Mouse (Mus musculus) CH12.LX (cell line): ENCODE measurements at regions not wholly inside any gene's neighbourhood (a gene's known extent, or its start where the extent isn't known, plus 50 kb on each side); places are given as distances from the start of the nearest gene placed in this dataset.
A peak's percentile ranks its signal among the peaks of the same experiment; 100 is the strongest.

Experiments
- DNase-seq: peaks from one replicate; pipeline ENCODE4 v3.0.0-alpha.2; 2013; ENCODE audit errors: extremely low read depth
- H3K27ac ChIP-seq: 2 replicates; pipeline ENCODE4 v1.5.1; 2012; ENCODE audit warnings: low read depth, mild to moderate bottlenecking, control low read depth, moderate library complexity; ENCODE audit not compliant: insufficient read depth
- H3K27me3 ChIP-seq: replicated peaks from 2 replicates; pipeline ENCODE3; 2012; ENCODE audit warnings: inconsistent platforms
- H3K36me3 ChIP-seq, 2 experiments: replicated peaks in 1 of 2; 2 replicates each; pipeline versions ENCODE3 to v1.6.1; 2012; ENCODE audit warnings: inconsistent platforms in 1 of 2, low read length in 1 of 2, mild to moderate bottlenecking in 1 of 2, mixed read lengths in 1 of 2, moderate library complexity in 1 of 2; ENCODE audit not compliant: control insufficient read depth in 1 of 2, insufficient read depth in 1 of 2
- H3K4me1 ChIP-seq, 2 experiments: 2 replicates each; pipeline ENCODE4 v1.6.1; 2012; ENCODE audit warnings: inconsistent platforms in 1 of 2, moderate library complexity in 1 of 2; ENCODE audit not compliant: insufficient read depth in 2 of 2, control insufficient read depth in 1 of 2
- H3K4me2 ChIP-seq: 2 replicates; pipeline ENCODE4 v1.6.1; 2012; ENCODE audit warnings: low read depth, mild to moderate bottlenecking, control low read depth; ENCODE audit not compliant: poor library complexity, insufficient read depth, severe bottlenecking
- H3K4me3 ChIP-seq, 3 experiments: fragments of 150-350 bp in 1 of 3; sonication (generic) in 1 of 3; replicated peaks in 1 of 3; 2 replicates each; pipeline versions ENCODE3 to v1.5.1; 2011 to 2012; ENCODE audit warnings: low read depth in 2 of 3, low read length in 2 of 3, mild to moderate bottlenecking in 2 of 3, moderate library complexity in 2 of 3, control low read depth in 1 of 3, improper control_type of control experiment in 1 of 3, inconsistent platforms in 1 of 3, mixed read lengths in 1 of 3; ENCODE audit not compliant: poor library complexity in 1 of 3
- H3K79me2 ChIP-seq: replicated peaks from 2 replicates; pipeline ENCODE4 v1.6.1; 2012; ENCODE audit warnings: mild to moderate bottlenecking, moderate library complexity; ENCODE audit not compliant: control insufficient read depth, poor library complexity, insufficient read depth, severe bottlenecking; ENCODE audit errors: extremely low read depth
- H3K9ac ChIP-seq: 2 replicates; pipeline ENCODE4 v1.6.1; 2012; ENCODE audit warnings: low read depth, mild to moderate bottlenecking, control low read depth, moderate library complexity; ENCODE audit not compliant: insufficient read depth
- H3K9me3 ChIP-seq: replicated peaks from 2 replicates; pipeline ENCODE3; 2012; ENCODE audit warnings: low read length, inconsistent platforms, mixed read lengths
- CHD2 ChIP-seq: IDR thresholded peaks from 2 replicates; pipeline ENCODE4 v1.6.1; 2011; ENCODE audit warnings: low read length, improper control_type of control experiment
- CTCF ChIP-seq, 2 experiments: IDR thresholded peaks in 1 of 2; conservative IDR thresholded peaks in 1 of 2; 2 replicates each; pipeline ENCODE4 v1.5.1; 2011 to 2012; ENCODE audit warnings: low read depth in 2 of 2, low read length in 2 of 2, improper control_type of control experiment in 1 of 2, inconsistent platforms in 1 of 2, mild to moderate bottlenecking in 1 of 2, moderate library complexity in 1 of 2
- EP300 ChIP-seq: IDR thresholded peaks from 2 replicates; pipeline ENCODE4 v1.6.1; 2011; ENCODE audit warnings: low read length, improper control_type of control experiment
- ETS1 ChIP-seq: conservative IDR thresholded peaks from 2 replicates; pipeline ENCODE4 v1.6.1; 2012; ENCODE audit warnings: low read depth, mild to moderate bottlenecking, inconsistent platforms, low read length, improper control_type of control experiment, moderate library complexity
- JUN ChIP-seq: IDR thresholded peaks from 2 replicates; pipeline ENCODE4 v1.6.1; 2011; ENCODE audit warnings: low read depth, mild to moderate bottlenecking, low read length, improper control_type of control experiment, moderate library complexity; ENCODE audit not compliant: insufficient read depth
- JUND ChIP-seq: conservative IDR thresholded peaks from 2 replicates; pipeline ENCODE4 v1.6.1; 2011; ENCODE audit warnings: low read depth, low read length, improper control_type of control experiment
- KAT2A ChIP-seq: IDR thresholded peaks from 2 replicates; pipeline ENCODE4 v1.6.1; 2012; ENCODE audit warnings: low read length, improper control_type of control experiment, inconsistent platforms; ENCODE audit not compliant: insufficient replicate concordance
- MAFK ChIP-seq: IDR thresholded peaks from 2 replicates; pipeline ENCODE4 v1.6.1; 2011; ENCODE audit warnings: low read length, improper control_type of control experiment; ENCODE audit not compliant: insufficient replicate concordance
- MAX ChIP-seq: IDR thresholded peaks from 2 replicates; pipeline ENCODE4 v1.6.1; 2011; ENCODE audit warnings: low read length, improper control_type of control experiment
- MEF2A ChIP-seq: IDR thresholded peaks from 2 replicates; pipeline ENCODE4 v1.6.1; 2014; ENCODE audit warnings: low read depth, mild to moderate bottlenecking, inconsistent platforms, low read length, improper control_type of control experiment, borderline replicate concordance
- NELFE ChIP-seq: IDR thresholded peaks from 2 replicates; pipeline ENCODE4 v1.6.1; 2011; ENCODE audit warnings: low read depth, low read length, improper control_type of control experiment
- RCOR1 ChIP-seq: conservative IDR thresholded peaks from 2 replicates; pipeline ENCODE4 v1.6.1; 2012; ENCODE audit warnings: low read depth, mild to moderate bottlenecking, inconsistent platforms, low read length, improper control_type of control experiment
- TCF12 ChIP-seq: IDR thresholded peaks from 2 replicates; pipeline ENCODE4 v1.6.1; 2014; ENCODE audit warnings: low read depth, mild to moderate bottlenecking, inconsistent platforms, low read length, improper control_type of control experiment
- UBTF ChIP-seq: IDR thresholded peaks from 2 replicates; pipeline ENCODE4 v1.6.1; 2012; ENCODE audit warnings: low read depth, mild to moderate bottlenecking, inconsistent platforms, low read length, improper control_type of control experiment, moderate library complexity
- ZC3H11A ChIP-seq: IDR thresholded peaks from 2 replicates; pipeline ENCODE4 v1.6.1; 2012; ENCODE audit warnings: low read depth, mild to moderate bottlenecking, inconsistent platforms, low read length, improper control_type of control experiment
- ZMIZ1 ChIP-seq: IDR thresholded peaks from 2 replicates; pipeline ENCODE4 v1.6.1; 2012; ENCODE audit warnings: low read depth, mild to moderate bottlenecking, inconsistent platforms, low read length, improper control_type of control experiment
- dilution Hi-C: fragments of 300-500 bp; cut with MboI; formaldehyde crosslinking; loops from 2 replicates; pipeline ENCODE4 v1.14.3; 2020; ENCODE audit warnings: low sequenced_read_pairs; ENCODE audit not compliant: extremely low pct_unique_long_range_greater_than_20kb, extremely low pct_ligation_motif_present
- in situ Hi-C: fragments of 300-500 bp; cut with MboI; formaldehyde crosslinking; loops from 3 replicates; pipeline ENCODE4 v1.14.3; 2019; ENCODE audit warnings: low sequenced_read_pairs, low pct_ligation_motif_present, low pct_unique_long_range_greater_than_20kb, mixed read lengths

- dilution Hi-C loops = no loop called here
- H3K9me3 ChIP-seq = no peaks in the 10 kb centered on the region
- no peak overlapping the region for H3K4me3 ChIP-seq
- no peaks in the 10 kb centered on the region for H3K4me1 ChIP-seq
- H3K27ac ChIP-seq = no peak overlapping the region
- DNase-seq = no peak
- no peaks in the 10 kb centered on the region for H3K36me3 ChIP-seq
- no peaks in the 10 kb centered on the region for H3K79me2 ChIP-seq
- no peak overlapping the region for H3K9ac ChIP-seq
- no peak overlapping the region for H3K4me2 ChIP-seq
- no peaks in the 10 kb centered on the region for H3K27me3 ChIP-seq
- in situ Hi-C loops = no loop called here
- TF ChIP-seq MEF2A (no peak), ZC3H11A (no peak), CTCF (conservative IDR thresholded peaks at IDR 0.05 in 1 of 2, IDR thresholded peaks at IDR 0.05 in 1 of 2; ENCODE audit: low read depth in 2 of 2, low read length in 2 of 2) (no peak), JUND (no peak), TCF12 (no peak), ETS1 (no peak)
Observed at GRCm38 (mm10) chr13:84569371-84569770, 347.3 kb downstream of the Tmem161b start.

GRCm38 (mm10) chr13:84570206-84570605, 348.1 kb downstream of the Tmem161b start:
- dilution Hi-C loops = no loop called here
- in situ Hi-C loops = no loop called here
- H3K4me2 ChIP-seq = no peak overlapping the region
- DNase-seq = no peak
- no peaks in the 10 kb centered on the region for H3K4me1 ChIP-seq
- H3K27ac ChIP-seq = no peak overlapping the region
- no peaks in the 10 kb centered on the region for H3K27me3 ChIP-seq
- TF ChIP-seq KAT2A (no peak), JUN (no peak), NELFE (no peak)
- TF ChIP-seq, all 38 proteins: peak for 0
- no peaks in the 10 kb centered on the region for H3K79me2 ChIP-seq
- H3K36me3 ChIP-seq = no peaks in the 10 kb centered on the region
- H3K9me3 ChIP-seq = no peaks in the 10 kb centered on the region
- H3K9ac ChIP-seq = no peak overlapping the region
- no peak overlapping the region for H3K4me3 ChIP-seq

GRCm38 (mm10) chr13:84570984-84571844, 349.1 kb downstream of the Tmem161b start:
- Histone ChIP-seq H3K9ac (no peak overlapping the region), H3K27me3 (no peaks in the 10 kb centered on the region), H3K79me2 (no peaks in the 10 kb centered on the region), H3K4me3 (no peak overlapping the region), H3K4me2 (no peak overlapping the region), H3K9me3 (no peaks in the 10 kb centered on the region), H3K4me1 (no peaks in the 10 kb centered on the region), H3K27ac (no peak overlapping the region), H3K36me3 (no peaks in the 10 kb centered on the region)
- in situ Hi-C loops = no loop called here
- DNase-seq = peak; percentile 0
- dilution Hi-C loops = no loop called here
- TF ChIP-seq JUN (no peak), UBTF (no peak), CHD2 (no peak), MAX (no peak), MAFK (no peak), RCOR1 (no peak), EP300 (no peak), ZMIZ1 (no peak), MEF2A (no peak)
